Mouse (Mus musculus): Measurements from ENCODE around the gene Sept12. TPM values are rescaled to one million over a fixed set of nuclear protein-coding genes. Genes with fewer than 3 reads are reported as not detected.
A peak's percentile ranks its signal among the peaks of the same experiment; 100 is the strongest.

Gene Sept12
- total RNA-seq (2021) = not detected
- long read RNA-seq, experiment 1 = 0 reads
- long read RNA-seq, experiment 2 = 0 reads

DNA sequence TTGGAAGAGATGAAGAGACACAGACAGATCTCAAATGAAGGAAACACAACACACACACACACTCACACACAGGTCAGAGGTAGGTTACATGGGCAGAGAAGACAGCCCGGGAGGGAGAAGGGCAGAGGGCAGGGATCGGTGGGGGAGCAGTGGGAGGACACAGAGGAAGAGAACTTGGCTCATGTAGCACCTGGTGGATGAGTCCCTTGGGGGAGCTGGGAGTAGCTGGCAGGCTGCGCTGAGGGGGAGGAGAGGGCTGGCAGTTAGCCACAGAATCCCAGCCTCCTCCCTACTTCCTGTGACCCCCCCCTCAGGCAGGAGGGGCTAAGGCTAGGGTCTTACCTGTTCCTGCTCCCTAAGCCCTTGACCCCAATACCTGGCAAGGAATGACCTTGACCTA, at the start of gene Sept12:
TSS of gene Sept12 (minus strand) at position 300 of the 400 bp plus-strand sequence.
- no peak for DNase-seq (ENCODE audit: low spot score in 2 of 2)

DNA sequence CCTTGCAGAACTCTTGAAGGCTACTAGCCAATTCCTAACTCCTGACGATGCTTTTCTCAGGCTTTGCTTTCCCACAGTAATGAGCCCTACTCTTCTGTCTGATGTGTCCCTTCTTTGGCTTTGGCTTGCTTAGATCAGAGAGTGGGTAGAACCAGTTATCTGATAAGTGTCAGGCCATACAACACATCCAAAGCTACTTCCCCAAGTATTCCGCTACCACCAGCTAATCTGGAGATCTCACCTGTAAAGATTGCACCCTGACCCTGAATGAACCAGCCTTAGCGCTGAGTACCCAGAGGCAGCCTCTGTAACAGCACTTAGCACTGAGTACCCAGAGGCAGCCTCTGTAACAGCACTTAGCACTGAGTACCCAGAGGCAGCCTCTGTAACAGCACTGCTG, 47.7 kb upstream of the Sept12 start:
- no peak for DNase-seq (ENCODE audit: low spot score in 2 of 2)

DNA sequence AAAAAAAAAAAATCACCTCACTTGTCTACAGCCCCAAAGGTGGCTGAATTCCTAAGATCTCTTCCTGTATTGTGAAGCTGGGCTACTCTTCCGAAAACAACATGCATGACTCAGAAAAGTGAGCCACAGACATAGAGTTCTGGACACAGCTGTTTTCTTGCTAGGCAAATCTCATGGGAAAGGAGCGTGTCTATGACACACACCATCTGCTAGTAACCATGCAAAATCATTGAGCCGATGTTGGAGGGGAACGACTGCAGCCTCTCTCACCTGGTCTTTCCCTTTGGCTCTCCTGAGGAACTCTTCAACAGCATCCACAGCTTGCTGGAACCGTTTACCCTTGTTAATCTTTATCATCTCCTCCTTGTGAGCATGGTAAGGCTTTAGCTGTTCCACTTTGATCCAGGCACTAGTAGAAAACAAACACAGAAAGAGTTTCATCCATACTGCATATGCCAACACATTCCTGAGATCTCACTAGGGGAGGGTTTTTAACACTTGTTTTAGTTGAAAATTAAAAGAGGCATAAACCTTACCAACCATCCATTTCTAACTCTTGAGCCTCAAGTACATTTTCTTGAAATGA, 39.1 kb upstream of the Sept12 start:
- no peak for DNase-seq (ENCODE audit: low spot score in 2 of 2)

DNA sequence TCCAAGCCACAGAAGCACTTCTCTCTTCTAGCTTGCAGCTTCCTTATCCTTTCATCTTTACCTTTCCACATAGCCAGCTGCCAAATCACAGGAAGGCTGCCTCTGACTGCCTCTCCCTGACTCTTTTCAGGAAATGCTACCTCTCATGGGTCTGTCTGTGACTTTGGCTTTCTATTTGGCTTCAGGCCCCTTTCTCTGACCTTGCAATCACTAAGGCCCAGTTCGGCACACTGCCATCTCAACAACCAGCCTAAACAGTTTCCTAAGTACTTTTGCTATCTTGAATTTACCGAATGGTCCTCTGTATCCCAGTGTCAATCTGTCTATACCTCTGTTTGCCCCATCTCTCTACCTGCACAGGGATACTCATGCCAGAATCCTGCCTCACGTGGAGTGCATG, 37.9 kb upstream of the Sept12 start:
- no peak for DNase-seq (ENCODE audit: low spot score in 2 of 2)

DNA sequence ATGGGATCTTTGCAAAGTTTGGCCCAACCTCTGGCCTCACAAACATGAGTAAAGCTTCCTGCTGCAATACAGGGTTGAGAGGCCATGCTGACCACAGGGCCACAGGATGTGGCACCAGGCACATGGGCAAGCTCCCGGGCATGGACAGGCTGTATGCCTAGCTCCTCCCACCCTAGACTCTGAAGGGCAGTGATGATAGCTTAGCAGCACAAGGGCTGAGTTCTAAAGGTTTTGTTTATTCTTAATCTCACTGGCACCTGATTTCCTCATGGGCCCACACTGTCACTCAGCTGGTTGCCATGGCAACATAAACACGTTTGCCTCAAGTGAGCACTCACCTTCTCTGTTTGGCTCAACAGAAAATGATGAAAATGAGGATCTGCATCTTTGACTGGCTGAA, 32.2 kb upstream of the Sept12 start:
- DNase-seq (ENCODE audit: low spot score in 2 of 2) = no peak

- no peak for DNase-seq (ENCODE audit: low spot score in 2 of 2)
Measured at GRCm38 (mm10) chr16:5024021-5024420, 26.4 kb upstream of the Sept12 start.

GRCm38 (mm10) chr16:5014578-5014977, 16.9 kb upstream of the Sept12 start:
- no peak for DNase-seq (ENCODE audit: low spot score in 2 of 2)

- DNase-seq (ENCODE audit: low spot score in 2 of 2) = peak; percentile 87 to 93
Measured at GRCm38 (mm10) chr16:5013054-5013838, 15.6 kb upstream of the Sept12 start, which contains the start of gene Rogdi. TSS of gene Rogdi (minus strand) at chr16:5013553.

GRCm38 (mm10) chr16:5012036-5013005, 14.7 kb upstream of the Sept12 start:
- DNase-seq (ENCODE audit: low spot score in 2 of 2) = no peak

GRCm38 (mm10) chr16:5011285-5011684, 13.6 kb upstream of the Sept12 start:
- no peak for DNase-seq (ENCODE audit: low spot score in 2 of 2)

DNA sequence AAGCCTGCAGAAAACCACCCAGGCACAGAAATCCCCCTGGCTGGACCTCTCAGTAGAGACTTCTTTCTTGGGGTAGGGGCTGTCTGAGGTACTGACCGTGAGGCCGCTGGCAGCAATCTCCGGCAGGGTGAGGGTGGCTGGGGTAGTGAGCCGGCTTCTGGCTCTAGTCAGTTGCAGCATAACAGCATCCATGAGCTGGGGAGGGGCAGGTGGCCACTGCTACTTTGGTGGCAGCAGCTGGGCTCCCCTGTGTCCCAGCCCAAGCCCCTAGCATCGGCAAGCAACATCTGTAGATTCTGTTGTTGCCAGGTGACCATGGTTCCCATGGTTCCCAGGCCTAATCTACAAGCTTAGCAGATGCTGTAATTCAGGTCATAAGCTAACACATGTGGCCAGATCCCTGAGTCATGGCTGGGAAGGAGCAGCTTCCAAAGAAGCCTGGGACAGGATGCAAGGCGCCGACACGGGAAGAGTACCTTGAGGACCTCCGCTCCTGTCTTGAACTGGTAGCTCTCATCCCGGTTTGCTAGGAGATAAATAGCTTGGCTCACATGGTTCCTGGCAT, 12.8 kb upstream of the Sept12 start:
- DNase-seq (ENCODE audit: low spot score in 2 of 2) = no peak

GRCm38 (mm10) chr16:5008076-5008475, 10.4 kb upstream of the Sept12 start:
- no peak for DNase-seq (ENCODE audit: low spot score in 2 of 2)

- no peak for DNase-seq (ENCODE audit: low spot score in 2 of 2)
Measured at GRCm38 (mm10) chr16:5007492-5007891, 9.8 kb upstream of the Sept12 start.

GRCm38 (mm10) chr16:5007067-5007466, 9.4 kb upstream of the Sept12 start, which contains the start of gene Smim22:
TSS of gene Smim22 (plus strand) at chr16:5007288.
- DNase-seq (ENCODE audit: low spot score in 2 of 2) = no peak

GRCm38 (mm10) chr16:5000611-5001010, 3.0 kb upstream of the Sept12 start:
- no peak for DNase-seq (ENCODE audit: low spot score in 2 of 2)

GRCm38 (mm10) chr16:4998984-4999383, 1.3 kb upstream of the Sept12 start:
- DNase-seq (ENCODE audit: low spot score in 2 of 2) = no peak

GRCm38 (mm10) chr16:4993276-4993675, 4.4 kb downstream of the Sept12 start:
- DNase-seq (ENCODE audit: low spot score in 2 of 2) = no peak

GRCm38 (mm10) chr16:4984717-4985116, 12.9 kb downstream of the Sept12 start:
- DNase-seq (ENCODE audit: low spot score in 2 of 2) = no peak

DNA sequence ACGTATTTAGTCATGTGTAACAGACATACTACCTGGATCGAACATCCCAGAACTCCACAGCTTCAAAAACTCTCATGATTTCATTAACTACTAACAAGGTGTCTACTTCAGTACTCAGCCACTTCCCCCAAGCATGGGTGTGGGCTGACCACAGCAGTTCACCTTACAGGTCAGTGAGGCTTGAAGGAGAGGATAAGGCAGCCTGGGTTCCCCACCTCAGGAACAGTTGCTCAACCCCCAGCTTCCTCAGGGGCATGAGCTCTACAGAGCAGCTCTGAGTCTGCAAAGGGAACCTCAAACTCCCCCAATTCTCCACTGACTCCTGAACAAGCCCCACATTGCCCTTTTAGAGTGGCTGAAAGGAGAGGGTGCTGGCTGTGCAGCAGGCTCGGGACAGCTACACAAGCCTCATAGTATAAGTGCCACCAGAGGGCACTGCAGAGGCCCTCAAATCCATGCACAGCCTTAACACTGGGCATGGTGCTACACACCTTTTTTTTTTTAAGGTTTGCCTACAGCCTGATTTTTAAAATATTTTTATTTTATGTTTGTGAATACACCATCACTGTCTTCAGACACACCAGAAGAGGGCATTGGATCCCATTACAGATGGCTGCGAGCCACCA, 17.8 kb downstream of the Sept12 start:
- peak in 1 of 2 experiments; percentile 31 for DNase-seq (ENCODE audit: low spot score in 2 of 2)

GRCm38 (mm10) chr16:4978275-4979051, 19.2 kb downstream of the Sept12 start:
- DNase-seq (ENCODE audit: low spot score in 2 of 2) = no peak

All from adrenal gland, adult 18-20 months (tissue).